Mouse (Mus musculus): ENCODE results near the gene Mrs2. TPM values are rescaled to one million over a fixed set of nuclear protein-coding genes. Genes with fewer than 3 reads are reported as not detected.

The Mrs2 gene
- polyA plus RNA-seq, 1 experiment from 2014 or later: 23.6 TPM

- no peak overlapping the region for H3K4me3 ChIP-seq
- H3K27me3 ChIP-seq: no peaks in the 10 kb centered on the region
- no peaks in the 10 kb centered on the region for H3K36me3 ChIP-seq
- H3K4me1 ChIP-seq: peaks cover 4% of the 10 kb centered on the region; the same call in 1 of the 2 replicates
- WGBS: 83% methylated on average over 5 of the region's 5 CpGs
- ATAC-seq (ENCODE audit: insufficient number of reproducible peaks, insufficient read depth, low FRiP score, low TSS enrichment): no peak
- H3K9ac ChIP-seq: no peak overlapping the region
- H3K9me3 ChIP-seq: no peaks in the 10 kb centered on the region
- H3K27ac ChIP-seq: no peak overlapping the region
- H3K4me2 ChIP-seq (replicated peaks): no peak overlapping the region
Observed at GRCm38 (mm10) chr13:24947158-24947557, 73.0 kb downstream of the Mrs2 start.

GRCm38 (mm10) chr13:24945567-24945966, 74.6 kb downstream of the Mrs2 start:
- 12% methylated on average over 4 of the region's 4 CpGs for WGBS
- no peak overlapping the region for H3K27ac ChIP-seq
- 0 out of 2 replicates have a peak, but pooled peaks have one; percentile 28 for ATAC-seq (ENCODE audit: insufficient number of reproducible peaks, insufficient read depth, low FRiP score, low TSS enrichment)

GRCm38 (mm10) chr13:24943303-24943702, 76.9 kb downstream of the Mrs2 start:
- WGBS: 70% methylated on average over 8 of the region's 8 CpGs
- Histone ChIP-seq H3K9me3 (no peaks in the 10 kb centered on the region), H3K27me3 (no peaks in the 10 kb centered on the region), H3K36me3 (no peaks in the 10 kb centered on the region), H3K4me2 (replicated peaks) (no peak overlapping the region), H3K27ac (no peak overlapping the region), H3K4me1 (no peaks in the 10 kb centered on the region), H3K9ac (no peak overlapping the region), H3K4me3 (no peak overlapping the region)
- ATAC-seq (ENCODE audit: insufficient number of reproducible peaks, insufficient read depth, low FRiP score, low TSS enrichment): no peak

More at GRCm38 (mm10) chr13:24945567-24945966, 74.6 kb downstream of the Mrs2 start:
- no peak overlapping the region for H3K4me3 ChIP-seq
- no peak overlapping the region for H3K4me2 ChIP-seq (replicated peaks)
- no peaks in the 10 kb centered on the region for H3K27me3 ChIP-seq
- no peaks in the 10 kb centered on the region for H3K36me3 ChIP-seq
- no peak overlapping the region for H3K9ac ChIP-seq
- H3K9me3 ChIP-seq: no peaks in the 10 kb centered on the region
- no peaks in the 10 kb centered on the region for H3K4me1 ChIP-seq

GRCm38 (mm10) chr13:24942512-24943282, 77.5 kb downstream of the Mrs2 start, which contains the start of gene Gpld1:
Gpld1 (plus strand) TSS chr13:24943152.
- no peaks in the 10 kb centered on the region for H3K4me1 ChIP-seq
- H3K27ac ChIP-seq: no peak within 1 kb of the TSS
- no peaks in the 10 kb centered on the region for H3K27me3 ChIP-seq
- WGBS: 52% methylated on average over 17 of the region's 17 CpGs
- H3K9me3 ChIP-seq: no peaks in the 10 kb centered on the region
- ATAC-seq (ENCODE audit: insufficient number of reproducible peaks, insufficient read depth, low FRiP score, low TSS enrichment): no peak
- no peak within 1 kb of the TSS for H3K9ac ChIP-seq
- no peak within 1 kb of the TSS for H3K4me2 ChIP-seq (replicated peaks)
- H3K4me3 ChIP-seq: no peak within 1 kb of the TSS
- no peaks in the 10 kb centered on the region for H3K36me3 ChIP-seq

- no peak overlapping the region for H3K9ac ChIP-seq
- no peak overlapping the region for H3K4me2 ChIP-seq (replicated peaks)
- ATAC-seq (ENCODE audit: insufficient number of reproducible peaks, insufficient read depth, low FRiP score, low TSS enrichment): no peak
- H3K27ac ChIP-seq: no peak overlapping the region
- no peaks in the 10 kb centered on the region for H3K27me3 ChIP-seq
- no peaks in the 10 kb centered on the region for H3K36me3 ChIP-seq
- H3K9me3 ChIP-seq: no peaks in the 10 kb centered on the region
- no peak overlapping the region for H3K4me3 ChIP-seq
- no peaks in the 10 kb centered on the region for H3K4me1 ChIP-seq
- WGBS: 89% methylated on average over 9 of the region's 9 CpGs
Observed at GRCm38 (mm10) chr13:24939472-24939871, 80.7 kb downstream of the Mrs2 start.

GRCm38 (mm10) chr13:24938683-24939082, 81.5 kb downstream of the Mrs2 start:
- H3K4me1 ChIP-seq: no peaks in the 10 kb centered on the region
- no peak overlapping the region for H3K9ac ChIP-seq
- no peak overlapping the region for H3K4me3 ChIP-seq
- H3K36me3 ChIP-seq: no peaks in the 10 kb centered on the region
- H3K27ac ChIP-seq: no peak overlapping the region
- 25% methylated on average over 9 of the region's 9 CpGs for WGBS
- H3K9me3 ChIP-seq: no peaks in the 10 kb centered on the region
- H3K4me2 ChIP-seq (replicated peaks): no peak overlapping the region
- ATAC-seq (ENCODE audit: insufficient number of reproducible peaks, insufficient read depth, low FRiP score, low TSS enrichment): no peak
- no peaks in the 10 kb centered on the region for H3K27me3 ChIP-seq

- peak overlapping the region; percentile 76 for H3K4me2 ChIP-seq (replicated peaks)
- H3K9ac ChIP-seq: peak overlapping the region; percentile 95; the same call in 1 of the 2 replicates
- WGBS: 13% methylated on average over 12 of the region's 12 CpGs
- no peak overlapping the region for H3K27ac ChIP-seq
- 0 out of 2 replicates have a peak, but pooled peaks have one; percentile 38 for ATAC-seq (ENCODE audit: insufficient number of reproducible peaks, insufficient read depth, low FRiP score, low TSS enrichment)
- peak overlapping the region; percentile 87 for H3K4me3 ChIP-seq
- H3K4me1 ChIP-seq: no peaks in the 10 kb centered on the region
- no peaks in the 10 kb centered on the region for H3K27me3 ChIP-seq
- H3K36me3 ChIP-seq: no peaks in the 10 kb centered on the region
- no peaks in the 10 kb centered on the region for H3K9me3 ChIP-seq
Observed at GRCm38 (mm10) chr13:24937839-24938166, 82.4 kb downstream of the Mrs2 start.

Other genes with a start within 250 kb of the Mrs2 start
- 16.4 and 17.3 TPM in 2 replicates for gene BC005537, start 218.7 kb downstream of the Mrs2 start, polyA plus RNA-seq (2016; fragmentation: Nextera tagmentation; extraction: Ambion mirVana)
- 64.9 and 66.1 TPM in 2 replicates for gene Acot13, start 188.8 kb downstream of the Mrs2 start, polyA plus RNA-seq (2016; fragmentation: Nextera tagmentation; extraction: Ambion mirVana)
- gene Tdp2, start 188.7 kb downstream of the Mrs2 start, polyA plus RNA-seq (2016; fragmentation: Nextera tagmentation; extraction: Ambion mirVana): 67.6 and 71.4 TPM in 2 replicates
- gene D130043K22Rik, start 175.2 kb downstream of the Mrs2 start, polyA plus RNA-seq (2016; fragmentation: Nextera tagmentation; extraction: Ambion mirVana): 0.58 and 0.73 TPM in 2 replicates
- gene Aldh5a1, start 82.7 kb downstream of the Mrs2 start, polyA plus RNA-seq (2016; fragmentation: Nextera tagmentation; extraction: Ambion mirVana): 8.1 and 8.5 TPM in 2 replicates
- 1.1 TPM in 2 replicates for gene Gpld1, start 77.2 kb downstream of the Mrs2 start, polyA plus RNA-seq (2016; fragmentation: Nextera tagmentation; extraction: Ambion mirVana)
- 1.7 and 1.9 TPM in 2 replicates for gene Dcdc2a, start 35.6 kb upstream of the Mrs2 start, polyA plus RNA-seq (2016; fragmentation: Nextera tagmentation; extraction: Ambion mirVana)

Measured in embryonic facial prominence, embryonic 12.5 days (tissue).